In genomic region chr19:59630706-59631105, GRCm38 (mm10) we compare ENCODE assay signal across 18 mouse cellular contexts.
DNase-seq lines count a peak whose midpoint lies in the region; ATAC-seq and TF ChIP-seq lines count a peak whose summit lies in the region.
"Had no signal": no experiment of that assay in that cellular context is flagged by ENCODE, and none has a peak within 500 bp of the region (broad histone marks: within the 10 kb centered on the region; RNA-seq: fewer than 3 reads in every experiment).

No protein-coding gene starts in this region.

- H3K4me1 ChIP-seq in kidney, postnatal 0 days (replicated peaks; ENCODE audit: insufficient read depth, low read length), result peaks cover 4% of the 10 kb centered on the region; the same call in 1 of the 2 replicates
- H3K4me1 ChIP-seq: embryonic facial prominence, embryonic 12.5 days; heart, embryonic 15.5 days had no signal

- ATAC-seq in kidney, postnatal 0 days (replicated peaks; ENCODE audit: low FRiP score, low read depth), result peak; percentile 3; the same call in 1 of the 2 replicates
- ATAC-seq: forebrain, embryonic 15.5 days had no signal

- H3K27me3 ChIP-seq in kidney, postnatal 0 days (ENCODE audit: insufficient read depth, low read length), result no peaks in the 10 kb centered on the region
- H3K27me3 ChIP-seq: CH12.LX; forebrain, embryonic 15.5 days; heart, embryonic 15.5 days had no signal

- WGBS in kidney, postnatal 0 days, result 22% methylated on average over 4 of the region's 4 CpGs

- H3K4me2 ChIP-seq in kidney, postnatal 0 days (ENCODE audit: low read length), result 0 out of 2 replicates have a peak overlapping the region, but pooled peaks have one; percentile 18
- H3K4me2 ChIP-seq: embryonic facial prominence, embryonic 12.5 days; forebrain, embryonic 15.5 days; heart, embryonic 11.5 days; heart, embryonic 15.5 days; hindbrain, embryonic 13.5 days had no signal

- DNase-seq in kidney, adult 8-10 months, result peak; percentile 28 to 51
- no peak for DNase-seq in kidney, postnatal 4 days
- peak; percentile 75 for DNase-seq in kidney, adult 9 months
- peak; percentile 75 for DNase-seq in kidney, postnatal 0 days (ENCODE audit: low spot score)
- no peak for DNase-seq in adipocyte (ENCODE audit: low spot score)
- no peak for DNase-seq in cerebellum, adult 11 months
- DNase-seq: adrenal gland, postnatal 10 days; cerebellum, adult 11-12 months; cerebellum, adult 9-10 months; cerebellum, postnatal 25 days; gastrocnemius, postnatal 36 days; heart, postnatal 14 days had no signal

- H3K36me3 ChIP-seq in kidney, postnatal 0 days (ENCODE audit: insufficient read depth, low read length), result no peaks in the 10 kb centered on the region
- H3K36me3 ChIP-seq: embryonic facial prominence, embryonic 12.5 days; forebrain, embryonic 15.5 days; heart, embryonic 15.5 days; hindbrain, embryonic 13.5 days had no signal

- no peak overlapping the region for H3K9ac ChIP-seq in kidney, postnatal 0 days (ENCODE audit: low read depth, low read length)
- H3K9ac ChIP-seq: embryonic facial prominence, embryonic 12.5 days; forebrain, embryonic 15.5 days; heart, embryonic 15.5 days; hindbrain, embryonic 13.5 days had no signal

- TF ChIP-seq CTCF in kidney, postnatal 0 days (IDR thresholded peaks at IDR 0.05; ENCODE audit: low read depth), result no peak

- H3K9me3 ChIP-seq in kidney, postnatal 0 days (replicated peaks; ENCODE audit: low read length), result no peaks in the 10 kb centered on the region
- H3K9me3 ChIP-seq: embryonic facial prominence, embryonic 12.5 days; forebrain, embryonic 15.5 days; heart, embryonic 15.5 days; hindbrain, embryonic 13.5 days had no signal

- H3K4me3 ChIP-seq in kidney, postnatal 0 days (replicated peaks; ENCODE audit: low read depth, low read length), result no peak overlapping the region
- H3K4me3 ChIP-seq: embryonic facial prominence, embryonic 12.5 days; forebrain, embryonic 15.5 days; heart, embryonic 15.5 days; hindbrain, embryonic 13.5 days had no signal

- peak overlapping the region; percentile 75 for H3K27ac ChIP-seq in kidney, postnatal 0 days
- H3K27ac ChIP-seq: embryonic facial prominence, embryonic 12.5 days; forebrain, embryonic 15.5 days; heart, embryonic 15.5 days; hindbrain, embryonic 13.5 days had no signal

Comparison
In these comparisons a context has a peak if more than half of its experiments do, and no peak if none do; other contexts are left out.
1. DNase-seq: peak in kidney, adult 8-10 months (2 of 2), kidney, adult 9 months (single experiment) and kidney, postnatal 0 days (single experiment); none in kidney, postnatal 4 days (0 of 2), adipocyte (single experiment) and cerebellum, adult 11 months (single experiment).